Mouse (Mus musculus) testis, adult 2 months (tissue): ENCODE results near the gene Gm3336. TPM values are rescaled to one million over a fixed set of nuclear protein-coding genes. Genes with fewer than 3 reads are reported as not detected.

Experiments
- H3K27ac ChIP-seq: fragments of 200-500 bp; 2 replicates; pipeline ENCODE4 v1.5.1; 2012; ENCODE audit warnings: low read depth, low read length; ENCODE audit not compliant: control insufficient read depth, insufficient read depth
- H3K27me3 ChIP-seq: fragments of 200-500 bp; 2 replicates; pipeline ENCODE4 v1.6.1; 2012; ENCODE audit warnings: mild to moderate bottlenecking, low read length, moderate library complexity; ENCODE audit not compliant: control insufficient read depth, insufficient read depth
- H3K36me3 ChIP-seq: fragments of 200-500 bp; 2 replicates; pipeline ENCODE4 v1.6.1; 2012; ENCODE audit warnings: mild to moderate bottlenecking, low read length; ENCODE audit not compliant: control insufficient read depth, insufficient read depth
- H3K4me1 ChIP-seq: fragments of 200-500 bp; 2 replicates; pipeline ENCODE4 v1.6.1; 2012; ENCODE audit warnings: low read length; ENCODE audit not compliant: control insufficient read depth, insufficient read depth
- H3K4me3 ChIP-seq: fragments of 200-500 bp; 2 replicates; pipeline ENCODE4 v1.5.1; 2012; ENCODE audit warnings: low read depth, mild to moderate bottlenecking, low read length, moderate library complexity, mixed read lengths; ENCODE audit not compliant: control insufficient read depth
- CTCF ChIP-seq: fragments of 200-500 bp; IDR thresholded peaks from 2 replicates; pipeline ENCODE4 v1.5.1; 2012; ENCODE audit warnings: low read depth, mild to moderate bottlenecking, inconsistent platforms, low read length, moderate library complexity; ENCODE audit not compliant: control insufficient read depth, insufficient read depth, insufficient replicate concordance
- POLR2A ChIP-seq: fragments of 200-500 bp; IDR thresholded peaks from 2 replicates; pipeline ENCODE4 v1.6.1; 2012; ENCODE audit warnings: low read depth, mild to moderate bottlenecking, inconsistent platforms, low read length, moderate library complexity; ENCODE audit not compliant: control insufficient read depth
- polyA plus RNA-seq: library from polyadenylated mRNA; depleted of rRNA; stranded (reverse); fragments of >200 nt; gene quantifications from 2 replicates; pipeline ENCODE4 v1.2.3, GENCODE M21; 2012

Gm3336 gene
- polyA plus RNA-seq, 1 experiment, result 0.86 TPM

- no peak overlapping the region for H3K4me3 ChIP-seq
- TF ChIP-seq POLR2A (no peak), CTCF (no peak)
- no peaks in the 10 kb centered on the region for H3K27me3 ChIP-seq
- H3K27ac ChIP-seq, result no peak overlapping the region
- no peaks in the 10 kb centered on the region for H3K36me3 ChIP-seq
- H3K4me1 ChIP-seq, result peaks cover 7% of the 10 kb centered on the region
Measured at GRCm38 (mm10) chr8:70730956-70731355, 12.6 kb downstream of the Gm3336 start.

GRCm38 (mm10) chr8:70737705-70738104 lies 19.4 kb downstream of the Gm3336 start:
- Histone ChIP-seq H3K4me3 (no peak overlapping the region), H3K27me3 (no peaks in the 10 kb centered on the region)

GRCm38 (mm10) chr8:70738211-70738610 lies 19.9 kb downstream of the Gm3336 start:
- H3K36me3 ChIP-seq, result no peaks in the 10 kb centered on the region

More at GRCm38 (mm10) chr8:70737705-70738104, 19.4 kb downstream of the Gm3336 start:
- H3K27ac ChIP-seq, result no peak overlapping the region
- TF ChIP-seq CTCF (no peak), POLR2A (no peak)
- no peaks in the 10 kb centered on the region for H3K36me3 ChIP-seq
- no peaks in the 10 kb centered on the region; the same call in 1 of the 2 replicates for H3K4me1 ChIP-seq

GRCm38 (mm10) chr8:70741661-70742060 lies 23.3 kb downstream of the Gm3336 start:
- H3K36me3 ChIP-seq, result no peaks in the 10 kb centered on the region
- no peak for TF ChIP-seq CTCF
- TF ChIP-seq POLR2A, result no peak
- no peak overlapping the region for H3K27ac ChIP-seq
- peaks cover 17% of the 10 kb centered on the region for H3K4me1 ChIP-seq
- H3K4me3 ChIP-seq, result no peak overlapping the region
- no peaks in the 10 kb centered on the region; the same call in 1 of the 2 replicates for H3K27me3 ChIP-seq

More at GRCm38 (mm10) chr8:70738211-70738610, 19.9 kb downstream of the Gm3336 start:
- Histone ChIP-seq H3K27me3 (no peaks in the 10 kb centered on the region), H3K27ac (no peak overlapping the region), H3K4me1 (no peaks in the 10 kb centered on the region; the same call in 1 of the 2 replicates), H3K4me3 (no peak overlapping the region)
- TF ChIP-seq CTCF, result no peak
- TF ChIP-seq POLR2A, result no peak

GRCm38 (mm10) chr8:70742176-70742575 lies 23.8 kb downstream of the Gm3336 start:
- Histone ChIP-seq H3K4me1 (peaks cover 17% of the 10 kb centered on the region), H3K4me3 (no peak overlapping the region), H3K27ac (no peak overlapping the region), H3K27me3 (no peaks in the 10 kb centered on the region; the same call in 1 of the 2 replicates), H3K36me3 (no peaks in the 10 kb centered on the region)
- no peak for TF ChIP-seq CTCF
- no peak for TF ChIP-seq POLR2A

GRCm38 (mm10) chr8:70742981-70743655 lies 24.8 kb downstream of the Gm3336 start:
- H3K4me1 ChIP-seq, result peaks cover 17% of the 10 kb centered on the region
- H3K27ac ChIP-seq, result no peak overlapping the region
- no peaks in the 10 kb centered on the region for H3K36me3 ChIP-seq
- H3K27me3 ChIP-seq, result no peaks in the 10 kb centered on the region; the same call in 1 of the 2 replicates
- no peak overlapping the region for H3K4me3 ChIP-seq
- TF ChIP-seq POLR2A (no peak), CTCF (no peak)

- H3K27ac ChIP-seq, result no peak overlapping the region
- no peak for TF ChIP-seq POLR2A
- no peak for TF ChIP-seq CTCF
- peak overlapping the region; percentile 47 for H3K4me3 ChIP-seq
- H3K4me1 ChIP-seq, result peaks cover 17% of the 10 kb centered on the region
- H3K27me3 ChIP-seq, result no peaks in the 10 kb centered on the region; the same call in 1 of the 2 replicates
- H3K36me3 ChIP-seq, result no peaks in the 10 kb centered on the region
Measured at GRCm38 (mm10) chr8:70743656-70744590, 25.6 kb downstream of the Gm3336 start.
